Comparison of ENCODE assay signal across 24 mouse cellular contexts in the genomic region with DNA sequence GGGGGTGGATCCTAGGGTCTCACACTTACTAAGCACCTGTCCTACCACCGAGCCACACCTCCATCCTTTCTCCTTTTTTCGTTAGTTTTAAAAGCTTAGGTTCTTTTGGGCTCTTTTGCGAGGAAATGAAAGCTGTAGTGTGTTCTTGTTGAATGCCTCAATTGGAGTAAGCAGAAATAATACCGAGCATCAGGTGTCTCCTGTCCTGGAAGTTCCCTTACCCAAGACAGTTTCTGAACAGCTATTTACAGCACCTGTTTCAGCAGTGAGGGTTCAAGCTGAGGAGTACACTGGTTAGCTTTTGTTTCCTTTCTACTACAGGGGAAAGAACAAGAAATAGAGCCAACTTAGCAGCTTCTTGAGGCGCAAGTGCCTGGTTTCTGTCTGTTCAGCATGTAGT. TPM values are rescaled to one million over a fixed set of nuclear protein-coding genes. Genes with fewer than 3 reads are reported as not detected.
DNase-seq lines count a peak whose midpoint lies in the region; TF ChIP-seq lines count a peak whose summit lies in the region.
"Had no signal": no experiment of that assay in that cellular context is flagged by ENCODE, and none has a peak within 500 bp of the region (broad histone marks: within the 10 kb centered on the region; RNA-seq: fewer than 3 reads in every experiment).

No protein-coding gene starts in this region.

- TF ChIP-seq CTCF in gastrocnemius, adult 2 months (IDR thresholded peaks at IDR 0.05), result no peak
- TF ChIP-seq CTCF in CH12.LX (conservative IDR thresholded peaks at IDR 0.05 in 1 of 2, IDR thresholded peaks at IDR 0.05 in 1 of 2; ENCODE audit: low read depth in 2 of 2, low read length in 2 of 2) (no peak), MEL (IDR thresholded peaks at IDR 0.05 in 2 of 3, conservative IDR thresholded peaks at IDR 0.05 in 1 of 3; ENCODE audit: control insufficient read depth in 1 of 3, insufficient read depth in 1 of 3, low read depth in 2 of 3, low read length in 3 of 3, poor library complexity in 1 of 3, severe bottlenecking in 1 of 3) (no peak)

- dilution Hi-C loops in CH12.LX (cut with MboI; ENCODE audit: extremely low pct_ligation_motif_present, extremely low pct_unique_long_range_greater_than_20kb, low sequenced_read_pairs), result no loop called here

- H3K79me2 ChIP-seq in CH12.LX (replicated peaks; ENCODE audit: control insufficient read depth, extremely low read depth, insufficient read depth, poor library complexity, severe bottlenecking) (peaks cover 54% of the 10 kb centered on the region), MEL (ENCODE audit: control insufficient read depth, insufficient read depth, low read length, poor library complexity) (peaks cover 98% of the 10 kb centered on the region)

- intact Hi-C loops in gastrocnemius, adult 2 months (cut with DNase I), result loop anchor here (10.0 kb wide), 1 partner anchor 385 kb away; no protein-coding TSS in a partner anchor

- H3K4me3 ChIP-seq in gastrocnemius, adult 2 months, result no peak overlapping the region; the same call in 1 of the 2 replicates
- H3K4me3 ChIP-seq in CH12.LX (replicated peaks in 1 of 3; ENCODE audit: low read depth in 2 of 3, low read length in 2 of 3, poor library complexity in 1 of 3) (peak overlapping the region in 1 of 3 experiments; percentile 24), MEL (ENCODE audit: control insufficient read depth in 1 of 2, insufficient read depth in 1 of 2, low read depth in 2 of 2, low read length in 2 of 2) (no peak overlapping the region)
- H3K4me3 ChIP-seq: embryonic facial prominence, embryonic 10.5 days; embryonic facial prominence, embryonic 13.5 days; erythroblast, embryonic 14.5 days; forebrain, embryonic 12.5 days; forebrain, embryonic 15.5 days; hindbrain, embryonic 12.5 days; hindbrain, embryonic 15.5 days had no signal

- TF ChIP-seq EP300 in CH12.LX (IDR thresholded peaks at IDR 0.05; ENCODE audit: low read length) (no peak), MEL (IDR thresholded peaks at IDR 0.05; ENCODE audit: low read depth in 1 of 2, low read length in 2 of 2) (no peak)

- peak overlapping the region; percentile 51 for H3K4me2 ChIP-seq in CH12.LX (ENCODE audit: insufficient read depth, low read depth, poor library complexity, severe bottlenecking)
- H3K4me2 ChIP-seq: embryonic facial prominence, embryonic 13.5 days; forebrain, embryonic 12.5 days; forebrain, embryonic 15.5 days; heart, embryonic 11.5 days; hindbrain, embryonic 12.5 days; hindbrain, embryonic 15.5 days had no signal

- H3K36me3 ChIP-seq in CH12.LX (replicated peaks in 1 of 2; ENCODE audit: control insufficient read depth in 1 of 2, insufficient read depth in 1 of 2, low read length in 1 of 2), result no peaks in the 10 kb centered on the region
- H3K36me3 ChIP-seq in MEL (ENCODE audit: control insufficient read depth in 1 of 2, insufficient read depth in 2 of 2, low read length in 2 of 2), result peaks cover 34 to 77% of the 10 kb centered on the region in 2 experiments
- H3K36me3 ChIP-seq: embryonic facial prominence, embryonic 10.5 days; embryonic facial prominence, embryonic 13.5 days; forebrain, embryonic 12.5 days; forebrain, embryonic 15.5 days; hindbrain, embryonic 12.5 days; hindbrain, embryonic 15.5 days had no signal

- H3K9ac ChIP-seq in CH12.LX (ENCODE audit: insufficient read depth, low read depth) (peak overlapping the region; percentile 45), MEL (ENCODE audit: control insufficient read depth, low read depth, low read length, poor library complexity, severe bottlenecking) (no peak overlapping the region)
- H3K9ac ChIP-seq: embryonic facial prominence, embryonic 13.5 days; forebrain, embryonic 12.5 days; forebrain, embryonic 15.5 days; hindbrain, embryonic 12.5 days; hindbrain, embryonic 15.5 days had no signal

- H3K4me1 ChIP-seq in CH12.LX (ENCODE audit: control insufficient read depth in 1 of 2, insufficient read depth in 2 of 2), result peaks cover 17 to 87% of the 10 kb centered on the region in 2 experiments
- H3K4me1 ChIP-seq in MEL (ENCODE audit: control insufficient read depth in 1 of 2, insufficient read depth in 2 of 2, low read length in 2 of 2), result peaks cover 0 to 30% of the 10 kb centered on the region in 2 experiments; a peak in 2 of 4 replicates

- peak overlapping the region; percentile 44 for H3K27ac ChIP-seq in gastrocnemius, adult 2 months
- H3K27ac ChIP-seq in CH12.LX (ENCODE audit: insufficient read depth, low read depth) (no peak overlapping the region), MEL (ENCODE audit: control insufficient read depth, low read depth, low read length) (no peak overlapping the region)
- H3K27ac ChIP-seq: embryonic facial prominence, embryonic 10.5 days; embryonic facial prominence, embryonic 13.5 days; forebrain, embryonic 12.5 days; forebrain, embryonic 15.5 days; hindbrain, embryonic 12.5 days; hindbrain, embryonic 15.5 days had no signal

- DNase-seq in gastrocnemius, adult 2 months, result no peak
- DNase-seq in gastrocnemius, postnatal 4 days (ENCODE audit: low spot score in 2 of 2), result no peak
- DNase-seq in CH12.LX (ENCODE audit: extremely low read depth), result peak; percentile 42
- no peak for DNase-seq in MEL (ENCODE audit: low read depth, low spot score)
- DNase-seq in kidney, postnatal 25 days, result no peak
- DNase-seq in right cerebral cortex, postnatal 36 days (ENCODE audit: low spot score in 2 of 2), result no peak
- DNase-seq: adrenal gland, postnatal 10 days; adrenal gland, postnatal 36 days; cerebellum, adult 11 months; cerebellum, adult 2 months; cerebellum, postnatal 10 days; cerebellum, postnatal 36 days; embryo, embryonic 11 days; gastrocnemius, postnatal 10 days; gastrocnemius, postnatal 36 days; heart, adult 11 months had no signal

- H3K9me3 ChIP-seq in CH12.LX (replicated peaks; ENCODE audit: low read length), result no peaks in the 10 kb centered on the region
- no peaks in the 10 kb centered on the region for H3K9me3 ChIP-seq in MEL (replicated peaks; ENCODE audit: insufficient read depth, low read length)
- H3K9me3 ChIP-seq: embryonic facial prominence, embryonic 10.5 days; embryonic facial prominence, embryonic 13.5 days; forebrain, embryonic 12.5 days; forebrain, embryonic 15.5 days; hindbrain, embryonic 12.5 days; hindbrain, embryonic 15.5 days had no signal

- no peak for TF ChIP-seq RAD21 in CH12.LX (IDR thresholded peaks at IDR 0.05; ENCODE audit: low read depth, low read length)
- TF ChIP-seq RAD21 in MEL (IDR thresholded peaks at IDR 0.05; ENCODE audit: low read depth, low read length), result no peak

- TF ChIP-seq POLR2A in CH12.LX (IDR thresholded peaks at IDR 0.05; ENCODE audit: low read depth, low read length) (no peak), MEL (IDR thresholded peaks at IDR 0.05; ENCODE audit: control insufficient read depth in 1 of 2, insufficient read depth in 1 of 2, low read depth in 1 of 2, low read length in 2 of 2, poor library complexity in 1 of 2) (peak in 1 of 2 experiments; percentile 10; a peak in 1 of 4 replicates)

- H3K27me3 ChIP-seq in CH12.LX (replicated peaks) (no peaks in the 10 kb centered on the region), MEL (ENCODE audit: control insufficient read depth in 1 of 2, insufficient read depth in 2 of 2, low read length in 2 of 2) (no peaks in the 10 kb centered on the region)
- H3K27me3 ChIP-seq: forebrain, embryonic 12.5 days; forebrain, embryonic 15.5 days; hindbrain, embryonic 12.5 days; hindbrain, embryonic 15.5 days had no signal

- in situ Hi-C loops in CH12.LX (cut with MboI; ENCODE audit: low pct_ligation_motif_present, low pct_unique_long_range_greater_than_20kb, low sequenced_read_pairs), result loop anchor here (25.0 kb wide), 1 partner anchor 208 kb away; no protein-coding TSS in a partner anchor

TF ChIP-seq in CH12.LX, 34 proteins besides CTCF, POLR2A, EP300 and RAD21:
- TF ChIP-seq IRF4 (IDR thresholded peaks at IDR 0.05; ENCODE audit: low read depth, low read length) (peak; percentile 51; the same call in 1 of the 2 replicates), ZMIZ1 (IDR thresholded peaks at IDR 0.05; ENCODE audit: low read depth, low read length) (no peak), MEF2A (IDR thresholded peaks at IDR 0.05; ENCODE audit: borderline replicate concordance, low read depth, low read length) (peak; percentile 46; the same call in 1 of the 2 replicates)
TF ChIP-seq in CH12.LX: peak in this region for 2.

TF ChIP-seq in MEL, 35 proteins besides CTCF, POLR2A, EP300 and RAD21:
- 0 out of 2 replicates have a peak, but pooled peaks have one; percentile 33 for TF ChIP-seq CHD1 (IDR thresholded peaks at IDR 0.05; ENCODE audit: low read depth, low read length)
- no peak for TF ChIP-seq ZKSCAN1 (IDR thresholded peaks at IDR 0.05; ENCODE audit: low read depth, low read length)
- TF ChIP-seq HCFC1 (IDR thresholded peaks at IDR 0.05; ENCODE audit: low read depth, low read length), result no peak
TF ChIP-seq in MEL: peak in this region for 1.

RNA-seq across cellular contexts. Expression of gene Jade1, which starts 14.4 kb away (rescaled TPM):
- 10 to 100 TPM; 17.5 to 24.2 TPM for total RNA-seq in gastrocnemius, adult 2 months (2021)
- total RNA-seq in gastrocnemius, postnatal 4 days (2021), result 10 to 100 TPM; 36.6 to 37.3 TPM
- total RNA-seq in CH12.LX (2012; rRNA removed) (10.7 and 11.9 TPM in 2 replicates), CH12.LX (2014; rRNA removed) (9.6 and 12.5 TPM in 2 replicates), MEL (2012; rRNA removed) (98.8 and 116 TPM in 2 replicates)
- polyA plus RNA-seq in CH12.LX (2012; ENCODE audit: insufficient read length, low read depth) (11.0 and 12.0 TPM in 2 replicates), MEL (2012; ENCODE audit: insufficient read depth in 1 of 2, insufficient read length in 2 of 2, low read depth in 1 of 2, low replicate concordance in 2 of 2, missing spikeins in 1 of 2) (100 to 1,000 TPM; 134 to 150 TPM)
